Mouse (Mus musculus): Measurements from ENCODE around the gene Col4a4. TPM values are rescaled to one million over a fixed set of nuclear protein-coding genes. Genes with fewer than 3 reads are reported as not detected.

Gene Col4a4
- total RNA-seq, 2 experiments from 2014 or later = 0.09 TPM; not detected in 1

GRCm38 (mm10) chr1:82585981-82586380 lies 668 bp downstream of the Col4a4 start:
- no peak for ATAC-seq (replicated peaks; ENCODE audit: low FRiP score, poor library complexity, severe bottlenecking)

- no peak for ATAC-seq (replicated peaks; ENCODE audit: low FRiP score, poor library complexity, severe bottlenecking)
Measured at GRCm38 (mm10) chr1:82578320-82578719, 8.3 kb downstream of the Col4a4 start.

GRCm38 (mm10) chr1:82577915-82578314 lies 8.7 kb downstream of the Col4a4 start:
- no peak for ATAC-seq (replicated peaks; ENCODE audit: low FRiP score, poor library complexity, severe bottlenecking)

GRCm38 (mm10) chr1:82577339-82577738 lies 9.3 kb downstream of the Col4a4 start:
- no peak for ATAC-seq (replicated peaks; ENCODE audit: low FRiP score, poor library complexity, severe bottlenecking)

- ATAC-seq (replicated peaks; ENCODE audit: low FRiP score, poor library complexity, severe bottlenecking) = no peak
Measured at GRCm38 (mm10) chr1:82576182-82576581, 10.5 kb downstream of the Col4a4 start.

- ATAC-seq (replicated peaks; ENCODE audit: low FRiP score, poor library complexity, severe bottlenecking) = no peak
Measured at GRCm38 (mm10) chr1:82575681-82576080, 11.0 kb downstream of the Col4a4 start.

- ATAC-seq (replicated peaks; ENCODE audit: low FRiP score, poor library complexity, severe bottlenecking) = no peak
Measured at GRCm38 (mm10) chr1:82571758-82572157, 14.9 kb downstream of the Col4a4 start.

GRCm38 (mm10) chr1:82569405-82569804 lies 17.2 kb downstream of the Col4a4 start:
- no peak for ATAC-seq (replicated peaks; ENCODE audit: low FRiP score, poor library complexity, severe bottlenecking)

GRCm38 (mm10) chr1:82560223-82560622 lies 26.4 kb downstream of the Col4a4 start:
- ATAC-seq (replicated peaks; ENCODE audit: low FRiP score, poor library complexity, severe bottlenecking) = no peak

- ATAC-seq (replicated peaks; ENCODE audit: low FRiP score, poor library complexity, severe bottlenecking) = no peak
Measured at GRCm38 (mm10) chr1:82554889-82555288, 31.8 kb downstream of the Col4a4 start.

- ATAC-seq (replicated peaks; ENCODE audit: low FRiP score, poor library complexity, severe bottlenecking) = no peak
Measured at GRCm38 (mm10) chr1:82554443-82554850, 32.2 kb downstream of the Col4a4 start.

- ATAC-seq (replicated peaks; ENCODE audit: low FRiP score, poor library complexity, severe bottlenecking) = no peak
Measured at GRCm38 (mm10) chr1:82545199-82545960, 41.3 kb downstream of the Col4a4 start.

- ATAC-seq (replicated peaks; ENCODE audit: low FRiP score, poor library complexity, severe bottlenecking) = no peak
Measured at GRCm38 (mm10) chr1:82544419-82545185, 42.0 kb downstream of the Col4a4 start.

GRCm38 (mm10) chr1:82543934-82544333 lies 42.7 kb downstream of the Col4a4 start:
- ATAC-seq (replicated peaks; ENCODE audit: low FRiP score, poor library complexity, severe bottlenecking) = no peak

- no peak for ATAC-seq (replicated peaks; ENCODE audit: low FRiP score, poor library complexity, severe bottlenecking)
Measured at GRCm38 (mm10) chr1:82540056-82540455, 46.6 kb downstream of the Col4a4 start.

- ATAC-seq (replicated peaks; ENCODE audit: low FRiP score, poor library complexity, severe bottlenecking) = no peak
Measured at GRCm38 (mm10) chr1:82537848-82538247, 48.8 kb downstream of the Col4a4 start.

- ATAC-seq (replicated peaks; ENCODE audit: low FRiP score, poor library complexity, severe bottlenecking) = no peak
Measured at GRCm38 (mm10) chr1:82536515-82537174, 50.0 kb downstream of the Col4a4 start.

GRCm38 (mm10) chr1:82527931-82528330 lies 58.7 kb downstream of the Col4a4 start:
- no peak for ATAC-seq (replicated peaks; ENCODE audit: low FRiP score, poor library complexity, severe bottlenecking)

GRCm38 (mm10) chr1:82491954-82492353 lies 94.7 kb downstream of the Col4a4 start:
- ATAC-seq (replicated peaks; ENCODE audit: low FRiP score, poor library complexity, severe bottlenecking) = no peak

- no peak for ATAC-seq (replicated peaks; ENCODE audit: low FRiP score, poor library complexity, severe bottlenecking)
Measured at GRCm38 (mm10) chr1:82486371-82486770, 100.3 kb downstream of the Col4a4 start.

- ATAC-seq (replicated peaks; ENCODE audit: low FRiP score, poor library complexity, severe bottlenecking) = no peak
Measured at GRCm38 (mm10) chr1:82482371-82482770, 104.3 kb downstream of the Col4a4 start.
